Mouse (Mus musculus): ENCODE measurements around the gene Prr12.

DNA sequence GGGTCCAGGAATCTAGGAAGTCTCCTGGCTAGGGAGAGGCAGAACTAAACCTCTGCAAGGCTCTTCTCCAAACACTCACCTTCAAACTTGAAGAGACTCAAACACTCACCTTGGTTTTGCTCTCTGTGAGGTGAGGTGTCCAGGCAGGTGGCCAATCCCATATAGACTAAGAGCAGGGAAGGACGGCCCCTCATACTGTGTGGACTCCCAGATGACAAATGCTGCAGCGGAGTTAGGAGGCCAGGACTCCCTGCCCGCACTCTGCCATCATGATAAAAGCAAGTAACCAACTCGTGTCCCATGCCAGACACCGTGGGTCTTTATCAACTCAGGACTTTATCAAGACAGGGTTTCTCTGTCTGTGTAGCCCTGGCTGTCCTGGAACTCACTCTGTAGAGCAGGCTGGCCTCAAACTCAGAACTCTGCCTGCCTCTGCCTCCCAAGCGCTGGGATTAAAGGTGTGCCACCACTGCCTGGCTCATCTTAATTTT lies 8.0 kb upstream of the Prr12 start:
- TF ChIP-seq CTCF (IDR thresholded peaks at IDR 0.05; ENCODE audit: control insufficient read depth, insufficient read depth, low read length) (no peak), POLR2A (IDR thresholded peaks at IDR 0.05; ENCODE audit: borderline replicate concordance, control insufficient read depth, low read depth, low read length) (no peak)
